Comparison of ENCODE assay signal across 8 mouse cellular contexts in genomic region chr17:14693048-14693993, GRCm38 (mm10). TPM values are rescaled to one million over a fixed set of nuclear protein-coding genes. Genes with fewer than 3 reads are reported as not detected.
DNase-seq lines count a peak whose midpoint lies in the region; ATAC-seq and TF ChIP-seq lines count a peak whose summit lies in the region.

No protein-coding gene starts in this region.

- peaks cover 4% of the 10 kb centered on the region for H3K79me3 ChIP-seq in C2C12 (ENCODE audit: low read depth)

- peak overlapping the region; percentile 76 for H3K27ac ChIP-seq in gastrocnemius, adult 2 months
- H3K27ac ChIP-seq in forebrain, embryonic 14.5 days (ENCODE audit: low read depth, low read length) = no peak overlapping the region
- no peak overlapping the region for H3K27ac ChIP-seq in liver, embryonic 13.5 days

- H3ac ChIP-seq in C2C12 (ENCODE audit: control insufficient read depth, insufficient read length, low read depth) = peak overlapping the region; percentile 63

- H3K36me3 ChIP-seq in C2C12 (ENCODE audit: control insufficient read depth, insufficient read depth) = no peaks in the 10 kb centered on the region
- no peaks in the 10 kb centered on the region for H3K36me3 ChIP-seq in forebrain, embryonic 14.5 days (ENCODE audit: control insufficient read depth, insufficient read depth, low read length)
- H3K36me3 ChIP-seq in liver, embryonic 13.5 days = no peaks in the 10 kb centered on the region

- DNase-seq in gastrocnemius, adult 2 months = no peak
- no peak for DNase-seq in gastrocnemius, postnatal 36 days
- peak; percentile 10 for DNase-seq in forebrain, embryonic 14.5 days (ENCODE audit: low spot score)
- DNase-seq in liver, embryonic 13.5 days = no peak
- DNase-seq in ovary, postnatal 10 days (ENCODE audit: low spot score) = no peak
- DNase-seq in left cerebral cortex, postnatal 14 days (ENCODE audit: low spot score in 2 of 2) = no peak
- no peak for DNase-seq in kidney, postnatal 36 days

- no peak for TF ChIP-seq CTCF in gastrocnemius, adult 2 months (IDR thresholded peaks at IDR 0.05)
- no peak for TF ChIP-seq CTCF in C2C12 (IDR thresholded peaks at IDR 0.05; ENCODE audit: control insufficient read depth, insufficient read depth, insufficient read length)

- peaks cover 7% of the 10 kb centered on the region for H3K79me2 ChIP-seq in C2C12 (ENCODE audit: control insufficient read depth, insufficient read depth)

- ATAC-seq in forebrain, embryonic 14.5 days = peak; percentile 15; the same call in 1 of the 2 replicates
- ATAC-seq in liver, embryonic 13.5 days (ENCODE audit: low read depth) = no peak

- H3K27me3 ChIP-seq in C2C12 (ENCODE audit: control insufficient read depth, insufficient read depth, insufficient read length) = no peaks in the 10 kb centered on the region
- H3K27me3 ChIP-seq in forebrain, embryonic 14.5 days (replicated peaks; ENCODE audit: control insufficient read depth, insufficient read depth, low read length) = no peaks in the 10 kb centered on the region
- H3K27me3 ChIP-seq in liver, embryonic 13.5 days = no peaks in the 10 kb centered on the region

- H3K9me3 ChIP-seq in forebrain, embryonic 14.5 days (replicated peaks; ENCODE audit: control insufficient read depth, low read length) = no peaks in the 10 kb centered on the region
- H3K9me3 ChIP-seq in liver, embryonic 13.5 days (replicated peaks) = no peaks in the 10 kb centered on the region

- intact Hi-C loops in gastrocnemius, adult 2 months (cut with DNase I) = loop anchor here (10.0 kb wide), 1 partner anchor 211 kb away; no protein-coding TSS in a partner anchor
- intact Hi-C loops in gastrocnemius, postnatal 36 days (cut with DNase I) = no loop called here
- intact Hi-C loops in left cerebral cortex, postnatal 14 days (cut with DNase I) = no loop called here

- H3K4me1 ChIP-seq in forebrain, embryonic 14.5 days (ENCODE audit: control insufficient read depth, insufficient read depth, low read length) = peaks cover 10% of the 10 kb centered on the region; the same call in 1 of the 2 replicates
- no peaks in the 10 kb centered on the region for H3K4me1 ChIP-seq in liver, embryonic 13.5 days (replicated peaks)

- H3K9ac ChIP-seq in forebrain, embryonic 14.5 days (ENCODE audit: low read length) = peak overlapping the region; percentile 3; the same call in 1 of the 2 replicates
- no peak overlapping the region for H3K9ac ChIP-seq in liver, embryonic 13.5 days

- 1% methylated on average over 9 of the region's 9 CpGs for WGBS in forebrain, embryonic 14.5 days
- whole genome bisulfite sequencing in liver, embryonic 13.5 days (ENCODE audit: insufficient replicate concordance) = 13% methylated on average over 9 of the region's 9 CpGs

- peak overlapping the region; percentile 65 for H3K4me3 ChIP-seq in gastrocnemius, adult 2 months
- H3K4me3 ChIP-seq in C2C12 (ENCODE audit: insufficient read depth, poor library complexity, severe bottlenecking) = peak overlapping the region; percentile 29
- no peak overlapping the region for H3K4me3 ChIP-seq in forebrain, embryonic 14.5 days (ENCODE audit: low read depth, low read length)
- H3K4me3 ChIP-seq in liver, embryonic 13.5 days (replicated peaks) = peak overlapping the region; percentile 22; the same call in 1 of the 2 replicates

- peak overlapping the region; percentile 31 for H3K4me2 ChIP-seq in forebrain, embryonic 14.5 days (ENCODE audit: low read length)
- peak overlapping the region; percentile 28; the same call in 1 of the 2 replicates for H3K4me2 ChIP-seq in liver, embryonic 13.5 days

TF ChIP-seq in C2C12, 6 proteins besides CTCF, POLR2A, EP300 and RAD21:
- TF ChIP-seq MYOG (IDR thresholded peaks at IDR 0.05; ENCODE audit: control insufficient read depth, extremely low read depth, insufficient read length) (no peak), USF1 (IDR thresholded peaks at IDR 0.05; ENCODE audit: low read depth) (no peak), MYOD1 (IDR thresholded peaks at IDR 0.05; ENCODE audit: control insufficient read depth, insufficient read length, low read depth) (no peak), MAX (IDR thresholded peaks at IDR 0.05) (no peak), FOSL1 (IDR thresholded peaks at IDR 0.05; ENCODE audit: insufficient read depth, low read length, poor library complexity, severe bottlenecking) (no peak), CEBPB (IDR thresholded peaks at IDR 0.05; ENCODE audit: low read depth) (no peak)
TF ChIP-seq in C2C12: peak in this region for 0.

RNA-seq across cellular contexts. Expression of gene Thbs2, which starts 0.7 kb away (rescaled TPM):
- 10 to 100 TPM in 1 of 2 experiments, 1 to 10 TPM in 1; 5.9 to 15.6 TPM for total RNA-seq in gastrocnemius, adult 2 months (2021)
- total RNA-seq in gastrocnemius, postnatal 36 days (2021) = 10 to 100 TPM in 1 of 2 experiments, 1 to 10 TPM in 1; 6.6 to 10.8 TPM
- polyA plus RNA-seq in C2C12 (2012; fragmentation: generic; extraction: Trizol) = 11.5 TPM
- 1.4 and 2.0 TPM in 2 replicates for polyA plus RNA-seq in forebrain, embryonic 14.5 days (2014; fragmentation: Nextera tagmentation; extraction: Ambion mirVana)
- polyA plus RNA-seq in liver, embryonic 13.5 days (2015; fragmentation: Nextera tagmentation; extraction: Ambion mirVana) = 1.0 and 1.1 TPM in 2 replicates
- 1 to 10 TPM; 6.8 to 8.7 TPM for total RNA-seq in left cerebral cortex, postnatal 14 days (2021)
